Mouse (Mus musculus) thymus, adult 2 months (tissue): ENCODE data around the gene Kirrel3.

ENCODE experiments used
- CTCF ChIP-seq: fragments of 200-500 bp; IDR thresholded peaks from 2 replicates; pipeline ENCODE4 v1.5.1; 2012; ENCODE audit warnings: mild to moderate bottlenecking, control low read depth, low read length, moderate library complexity, borderline replicate concordance; ENCODE audit not compliant: control insufficient read depth, poor library complexity, insufficient read depth; ENCODE audit errors: extremely low read depth
- POLR2A ChIP-seq: fragments of 200-500 bp; IDR thresholded peaks from 2 replicates; pipeline ENCODE4 v1.6.1; 2012; ENCODE audit warnings: mild to moderate bottlenecking, low read length, control low read depth, moderate library complexity; ENCODE audit not compliant: control insufficient read depth, poor library complexity, insufficient read depth; ENCODE audit errors: extremely low read depth

GRCm38 (mm10) chr9:34801662-34802061 is 316.0 kb downstream of the Kirrel3 start:
- TF ChIP-seq POLR2A (no peak), CTCF (no peak)
